Mouse (Mus musculus) neural tube, embryonic 14.5 days (tissue): ENCODE results near the gene Rab3ip. TPM values are rescaled to one million over a fixed set of nuclear protein-coding genes. Genes with fewer than 3 reads are reported as not detected.
A peak's percentile ranks its signal among the peaks of the same experiment; 100 is the strongest.

Experiments used
- ATAC-seq: fragments of 200-750 bp; cut with Nextera tagmentation; 2 replicates; pipeline ENCODE4 v1.8.0; 2017; ENCODE audit warnings: low read depth, mild to moderate bottlenecking, moderate TSS enrichment, moderate library complexity
- H3K27ac ChIP-seq: fragments of 300-500 bp; sonication (generic); 2 replicates; pipeline ENCODE4 v1.5.1; 2014; ENCODE audit warnings: low read depth, mild to moderate bottlenecking, control low read depth, low read length, moderate library complexity, mixed read lengths
- H3K27me3 ChIP-seq: fragments of 300-500 bp; sonication (generic); 2 replicates; pipeline ENCODE4 v1.6.1; 2014; ENCODE audit warnings: low read length; ENCODE audit not compliant: control insufficient read depth, insufficient read depth
- H3K36me3 ChIP-seq: fragments of 300-500 bp; sonication (generic); 2 replicates; pipeline ENCODE4 v1.6.1; 2014; ENCODE audit warnings: low read length, mixed read lengths; ENCODE audit not compliant: control insufficient read depth, insufficient read depth
- H3K4me1 ChIP-seq: fragments of 300-500 bp; sonication (generic); 2 replicates; pipeline ENCODE4 v1.6.1; 2014; ENCODE audit warnings: low read length; ENCODE audit not compliant: control insufficient read depth, insufficient read depth
- H3K4me2 ChIP-seq: fragments of 300-500 bp; sonication (generic); 2 replicates; pipeline ENCODE4 v1.6.1; 2014; ENCODE audit warnings: mild to moderate bottlenecking, low read depth, low read length, control low read depth
- H3K4me3 ChIP-seq: fragments of 300-500 bp; sonication (generic); 2 replicates; pipeline ENCODE4 v1.5.1; 2014; ENCODE audit warnings: low read depth, low read length, control low read depth, mixed read lengths
- H3K9ac ChIP-seq: fragments of 300-500 bp; sonication (generic); replicated peaks from 2 replicates; pipeline ENCODE4 v1.6.1; 2014; ENCODE audit warnings: low read depth, mild to moderate bottlenecking, control low read depth, low read length, mixed read lengths
- H3K9me3 ChIP-seq: fragments of 300-500 bp; sonication (generic); 2 replicates; pipeline ENCODE4 v1.6.1; 2016; ENCODE audit warnings: low read length; ENCODE audit not compliant: control insufficient read depth
- WGBS: fragments of 180-500 bp; shearing (Covaris S2); extraction: QIAGEN DNeasy Blood & Tissue Kit; methylation state at CpG from one replicate; pipeline ENCODE4 v1.1.7; 2014; 5-methylcytosine and 5-hydroxymethylcytosine counted together
- polyA plus RNA-seq: library from polyadenylated mRNA; unstranded; fragments of >200 nt; fragmentation: Nextera tagmentation; extraction: Ambion mirVana; gene quantifications from 2 replicates; pipeline ENCODE4 v1.2.1, GENCODE M21; 2014

The Rab3ip gene
- polyA plus RNA-seq, 1 experiment from 2014 or later = 59.6 TPM

DNA sequence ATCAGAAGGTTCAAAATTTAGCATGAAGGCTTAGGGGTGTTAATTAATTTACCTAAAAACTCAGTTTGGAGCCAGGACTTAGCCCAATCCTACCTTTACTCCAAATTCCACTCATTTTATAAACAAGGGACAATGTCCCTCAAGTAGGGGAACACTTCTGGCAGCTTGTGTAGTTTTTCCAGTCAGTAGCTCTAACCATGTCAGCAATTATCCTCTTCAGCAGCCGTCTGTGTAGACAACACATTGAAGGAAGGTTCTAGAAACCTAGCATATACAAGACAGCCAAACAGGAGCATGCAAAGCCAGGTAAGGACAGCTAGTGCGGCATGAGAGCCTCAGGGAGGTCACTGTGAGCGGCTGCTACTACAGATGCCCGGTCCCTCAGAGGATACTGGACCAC, 14.0 kb upstream of the Rab3ip start:
- no peak overlapping the region for H3K4me2 ChIP-seq
- H3K27me3 ChIP-seq = no peaks in the 10 kb centered on the region
- no peaks in the 10 kb centered on the region for H3K36me3 ChIP-seq
- no peak overlapping the region for H3K27ac ChIP-seq
- H3K9ac ChIP-seq = no peak overlapping the region
- no peaks in the 10 kb centered on the region for H3K4me1 ChIP-seq
- ATAC-seq = no peak
- no peak overlapping the region for H3K4me3 ChIP-seq
- no peaks in the 10 kb centered on the region for H3K9me3 ChIP-seq
- 85% methylated on average over 4 of the region's 4 CpGs for WGBS

DNA sequence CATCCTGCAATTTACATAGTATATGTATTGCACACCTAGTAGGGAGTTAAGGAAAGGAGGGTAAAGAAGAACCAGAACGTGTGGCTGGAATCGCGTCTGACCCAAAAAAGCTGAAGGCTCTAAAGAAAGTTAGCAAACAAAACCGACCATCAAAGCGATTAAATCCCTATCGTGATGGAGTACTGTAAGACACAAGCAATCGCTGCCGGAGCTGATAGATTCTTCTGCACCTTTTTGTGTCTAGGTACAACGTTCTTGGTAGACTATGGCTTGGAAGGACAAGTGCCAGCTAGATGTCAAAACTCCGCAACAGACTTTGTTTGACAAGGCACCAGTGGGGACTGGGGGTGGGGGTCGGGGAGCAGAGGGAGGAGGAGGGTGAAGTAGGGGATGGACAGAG, 13.5 kb upstream of the Rab3ip start:
- Histone ChIP-seq H3K9ac (no peak overlapping the region), H3K36me3 (no peaks in the 10 kb centered on the region), H3K27ac (no peak overlapping the region), H3K4me2 (no peak overlapping the region), H3K4me3 (no peak overlapping the region), H3K4me1 (no peaks in the 10 kb centered on the region), H3K9me3 (no peaks in the 10 kb centered on the region), H3K27me3 (no peaks in the 10 kb centered on the region)
- WGBS = 89% methylated on average over 11 of the region's 11 CpGs
- ATAC-seq = no peak

DNA sequence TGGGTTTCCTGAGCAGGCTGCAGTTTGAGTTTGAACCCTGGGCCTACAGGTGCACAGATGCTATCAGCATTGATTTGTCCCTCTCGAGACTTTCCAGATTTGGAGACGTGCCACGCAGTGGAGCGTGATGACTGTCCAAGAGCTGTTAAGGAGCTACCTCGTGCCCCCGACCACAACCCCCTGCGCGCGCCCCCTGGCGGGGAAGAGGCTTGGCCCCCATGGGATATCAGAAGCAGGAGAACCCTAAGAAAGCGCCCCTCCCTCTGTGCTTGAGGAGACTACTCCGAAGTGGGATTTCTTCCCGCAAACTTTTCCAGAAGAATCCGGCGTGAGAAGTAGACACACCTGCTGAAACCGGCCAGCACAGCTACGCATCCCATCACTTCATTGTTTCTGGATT, 12.2 kb upstream of the Rab3ip start:
- ATAC-seq = no peak

DNA sequence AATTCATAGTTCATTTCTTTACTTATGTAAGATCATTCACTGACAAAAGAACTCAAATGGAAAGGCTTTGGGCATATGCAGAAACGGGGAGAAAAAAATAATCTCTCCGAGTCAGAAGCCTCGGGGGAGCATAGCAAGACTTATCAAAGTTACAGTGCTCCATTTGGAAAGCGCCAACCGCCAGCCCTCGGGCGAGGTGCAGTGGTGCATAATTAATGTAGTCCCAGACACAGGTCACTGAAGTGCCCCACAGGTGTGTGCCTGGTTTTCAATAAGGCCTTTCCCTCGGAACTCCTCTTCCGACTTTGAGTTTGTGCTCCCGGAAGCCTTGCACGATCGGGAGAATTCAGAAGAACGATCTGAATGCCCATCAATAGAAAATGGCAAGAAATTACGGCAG, 11.6 kb upstream of the Rab3ip start:
- Histone ChIP-seq H3K9me3 (no peaks in the 10 kb centered on the region), H3K4me3 (no peak overlapping the region), H3K36me3 (no peaks in the 10 kb centered on the region), H3K4me2 (no peak overlapping the region), H3K4me1 (no peaks in the 10 kb centered on the region), H3K9ac (no peak overlapping the region), H3K27me3 (no peaks in the 10 kb centered on the region), H3K27ac (no peak overlapping the region)
- ATAC-seq = no peak
- WGBS = 83% methylated on average over 14 of the region's 14 CpGs

More for the DNA sequence above, 12.2 kb upstream of the Rab3ip start:
- 61% methylated on average over 17 of the region's 17 CpGs for WGBS
- Histone ChIP-seq H3K27ac (no peak overlapping the region), H3K4me3 (no peak overlapping the region), H3K9me3 (no peaks in the 10 kb centered on the region), H3K9ac (no peak overlapping the region), H3K4me1 (no peaks in the 10 kb centered on the region), H3K27me3 (no peaks in the 10 kb centered on the region), H3K4me2 (no peak overlapping the region), H3K36me3 (no peaks in the 10 kb centered on the region)

DNA sequence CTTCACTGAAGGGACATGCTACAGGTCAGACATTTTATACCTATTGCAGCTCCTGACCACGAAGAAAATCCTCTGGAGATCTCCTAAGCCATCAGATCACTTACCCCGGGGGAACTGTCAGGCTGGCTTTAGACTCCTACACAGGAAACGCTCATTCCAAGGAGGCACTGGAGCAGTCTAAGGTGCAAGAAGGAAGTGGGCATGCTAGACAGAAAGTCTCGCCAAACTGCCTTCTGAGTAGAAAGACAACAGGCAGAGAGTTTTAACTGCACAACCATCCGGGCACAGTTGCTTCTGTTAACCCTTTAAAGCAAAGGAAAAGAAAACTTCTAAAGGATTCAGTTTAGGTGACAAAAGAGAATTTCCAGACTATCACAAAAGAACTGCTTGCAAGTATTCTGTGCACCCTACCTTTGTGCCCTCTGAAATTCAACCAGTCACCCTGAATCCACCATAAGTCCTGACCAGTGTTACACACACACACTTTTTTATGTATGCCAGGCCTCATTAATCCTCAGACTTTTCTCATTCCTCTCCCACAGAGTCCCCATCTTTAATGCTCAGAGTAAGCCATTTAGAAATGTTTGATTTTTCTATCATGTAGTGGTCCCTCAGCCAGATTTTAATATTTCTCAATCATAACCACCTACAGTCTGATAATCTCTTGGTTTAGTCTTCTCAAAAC, 7.4 kb upstream of the Rab3ip start:
- no peaks in the 10 kb centered on the region for H3K9me3 ChIP-seq
- no peaks in the 10 kb centered on the region for H3K36me3 ChIP-seq
- no peak overlapping the region for H3K4me2 ChIP-seq
- no peak overlapping the region for H3K27ac ChIP-seq
- H3K27me3 ChIP-seq = no peaks in the 10 kb centered on the region
- H3K4me3 ChIP-seq = no peak overlapping the region
- H3K9ac ChIP-seq = no peak overlapping the region
- ATAC-seq = no peak
- WGBS = 67% methylated on average over 5 of the region's 5 CpGs
- no peaks in the 10 kb centered on the region for H3K4me1 ChIP-seq

DNA sequence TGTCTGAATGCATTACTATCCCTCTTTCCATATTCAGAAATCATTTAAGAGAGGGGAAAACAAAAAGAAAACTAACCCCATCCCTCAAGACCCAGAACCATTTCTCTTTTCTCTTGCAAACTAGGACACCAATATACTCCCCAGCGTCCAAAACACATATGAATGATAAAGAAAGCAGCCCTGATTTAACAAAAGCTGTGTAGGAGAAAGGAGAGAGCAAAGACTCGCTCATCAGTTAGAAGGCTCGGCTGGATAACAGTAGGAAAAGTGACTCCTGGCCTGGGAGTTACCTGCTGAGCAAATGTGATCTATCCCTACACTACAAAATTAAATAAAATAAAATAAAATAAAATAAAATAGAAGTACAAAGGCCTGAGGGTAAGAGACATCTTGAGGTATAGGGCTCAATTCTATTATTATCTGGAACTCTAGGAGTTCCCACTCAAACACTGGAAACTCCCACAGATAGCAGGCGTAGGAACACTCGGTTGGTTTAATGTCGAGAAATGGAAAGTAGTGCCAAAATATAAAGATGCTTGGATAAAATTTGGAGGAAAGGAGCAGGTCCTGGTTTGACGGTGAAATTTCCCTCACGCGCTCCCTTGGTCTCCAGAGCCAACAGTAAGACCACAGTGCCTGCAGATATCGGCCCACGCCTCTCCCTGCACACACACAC, 6.1 kb upstream of the Rab3ip start:
- H3K36me3 ChIP-seq = no peaks in the 10 kb centered on the region
- WGBS = 91% methylated on average over 11 of the region's 11 CpGs
- H3K4me2 ChIP-seq = no peak overlapping the region
- H3K4me1 ChIP-seq = no peaks in the 10 kb centered on the region
- no peaks in the 10 kb centered on the region for H3K9me3 ChIP-seq
- no peak overlapping the region for H3K4me3 ChIP-seq
- H3K9ac ChIP-seq = no peak overlapping the region
- H3K27me3 ChIP-seq = no peaks in the 10 kb centered on the region
- no peak overlapping the region for H3K27ac ChIP-seq
- no peak for ATAC-seq

DNA sequence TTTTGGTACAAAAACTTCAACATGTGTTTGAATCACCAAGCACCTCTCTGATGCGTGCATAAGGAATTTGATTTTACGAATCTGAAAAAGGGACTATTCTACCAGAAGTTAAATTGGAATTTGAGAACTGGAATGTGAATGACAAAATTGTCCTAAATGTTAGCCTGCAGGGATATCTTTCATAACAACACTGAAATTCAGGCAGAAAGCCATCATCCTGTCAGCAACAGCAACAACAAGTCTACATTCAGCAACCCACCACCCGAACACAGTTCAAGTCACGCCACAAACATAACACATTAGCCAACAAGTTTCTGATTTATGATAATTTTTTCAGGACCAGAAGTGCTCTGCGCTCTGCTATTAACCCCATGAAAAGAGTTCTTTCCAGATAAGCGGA, 4.6 kb upstream of the Rab3ip start:
- no peak overlapping the region for H3K4me3 ChIP-seq
- no peak overlapping the region for H3K27ac ChIP-seq
- no peak overlapping the region for H3K4me2 ChIP-seq
- H3K27me3 ChIP-seq = no peaks in the 10 kb centered on the region
- ATAC-seq = no peak
- no peak overlapping the region for H3K9ac ChIP-seq
- no peaks in the 10 kb centered on the region for H3K36me3 ChIP-seq
- H3K9me3 ChIP-seq = no peaks in the 10 kb centered on the region
- no peaks in the 10 kb centered on the region for H3K4me1 ChIP-seq
- WGBS = 95% methylated on average over 6 of the region's 6 CpGs

DNA sequence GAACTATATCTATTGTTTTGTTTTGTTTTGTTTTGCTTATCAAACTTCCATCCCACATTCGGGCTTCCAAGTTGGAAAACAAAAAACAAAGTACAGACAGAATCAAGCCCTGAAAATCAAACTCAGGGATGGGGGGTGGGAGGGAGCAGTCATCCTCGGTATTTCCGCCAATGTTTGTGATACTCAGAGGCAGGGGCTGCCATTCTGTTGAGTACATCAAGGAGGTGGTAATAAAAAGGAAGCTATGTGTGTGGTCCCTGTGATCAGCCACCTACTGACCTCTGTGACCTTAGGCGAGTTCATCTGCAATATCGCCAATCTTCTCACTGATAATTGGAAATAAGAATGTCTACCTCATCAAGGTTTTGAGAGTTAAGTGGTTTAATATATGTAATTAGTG, 317 bp upstream of the Rab3ip start:
- WGBS = 19% methylated on average over 5 of the region's 5 CpGs
- Histone ChIP-seq H3K27me3 (no peaks in the 10 kb centered on the region), H3K27ac (no peak overlapping the region), H3K9me3 (no peaks in the 10 kb centered on the region), H3K9ac (no peak overlapping the region), H3K4me2 (peak overlapping the region; percentile 35), H3K4me3 (no peak overlapping the region; the same call in 1 of the 2 replicates), H3K36me3 (no peaks in the 10 kb centered on the region), H3K4me1 (peaks cover 7% of the 10 kb centered on the region; the same call in 1 of the 2 replicates)
- ATAC-seq = no peak

DNA sequence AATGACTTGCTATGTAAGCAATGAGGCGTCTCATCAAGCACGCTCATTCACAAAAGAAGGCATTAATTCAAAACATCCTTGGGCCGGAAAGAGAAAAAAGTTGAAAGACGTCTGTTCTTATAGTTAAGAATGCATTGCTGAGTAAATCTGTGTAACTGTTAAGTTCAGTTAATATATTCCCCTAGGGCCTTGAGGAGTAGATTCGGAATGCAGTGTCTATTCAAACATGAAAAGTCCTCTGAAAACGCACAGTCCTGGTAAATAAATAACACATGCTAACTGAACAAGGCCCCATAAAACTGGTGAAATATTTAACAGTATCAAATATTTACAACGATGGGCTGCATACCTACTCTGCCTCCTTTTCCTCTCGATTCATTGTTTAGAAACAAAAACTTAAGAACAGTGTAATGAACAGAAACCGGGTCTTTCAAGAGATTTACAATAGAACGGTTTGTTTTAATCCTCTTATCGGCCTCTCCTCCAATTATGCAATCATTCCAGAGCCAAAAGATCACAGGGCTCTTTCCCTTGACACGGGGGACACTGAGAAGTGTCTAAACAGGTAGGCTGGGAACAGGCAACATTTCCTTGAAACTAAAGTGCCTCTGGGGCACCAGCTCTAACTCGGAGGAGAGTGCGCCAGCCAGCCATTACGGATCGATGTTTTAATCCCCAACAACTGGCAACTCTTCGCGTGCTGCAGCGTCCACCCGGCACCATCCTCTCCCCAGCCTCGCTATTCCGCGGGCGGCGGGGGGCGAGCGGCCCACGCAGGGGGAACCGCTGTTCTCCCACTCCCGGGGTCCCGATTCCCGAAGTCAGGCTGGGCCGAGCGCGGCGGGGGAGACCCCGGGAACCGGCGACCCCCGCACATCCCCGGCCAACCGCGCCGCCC, 1.2 kb downstream of the Rab3ip start:
- Histone ChIP-seq H3K9ac (peak overlapping the region; percentile 80), H3K4me3 (peak overlapping the region; percentile 79), H3K27ac (peak overlapping the region; percentile 90), H3K4me1 (peaks cover 7% of the 10 kb centered on the region; the same call in 1 of the 2 replicates), H3K36me3 (no peaks in the 10 kb centered on the region), H3K27me3 (no peaks in the 10 kb centered on the region), H3K4me2 (peak overlapping the region; percentile 56), H3K9me3 (no peaks in the 10 kb centered on the region)
- WGBS = under 1% methylated on average over 44 of the region's 44 CpGs
- peak; percentile 38 for ATAC-seq
